Mouse (Mus musculus) hindbrain, embryonic 13.5 days (tissue): ENCODE measurements at regions not wholly inside any gene's neighbourhood (a gene's known extent, or its start where the extent isn't known, plus 50 kb on each side); places are given as distances from the start of the nearest gene placed in this dataset.

Source experiments
- ATAC-seq: fragments of 200-750 bp; cut with Nextera tagmentation; 2 replicates; pipeline ENCODE4 v1.8.0; 2017; ENCODE audit warnings: moderate TSS enrichment; ENCODE audit not compliant: low FRiP score
- H3K27ac ChIP-seq: fragments of 300-500 bp; sonication (generic); 2 replicates; pipeline ENCODE4 v1.5.1; 2015; ENCODE audit warnings: inconsistent platforms, mild to moderate bottlenecking, moderate library complexity
- H3K27me3 ChIP-seq: fragments of 300-500 bp; sonication (generic); 2 replicates; pipeline ENCODE4 v1.6.1; 2015; ENCODE audit warnings: mild to moderate bottlenecking, inconsistent platforms
- H3K36me3 ChIP-seq: fragments of 300-500 bp; sonication (generic); 2 replicates; pipeline ENCODE4 v1.6.1; 2015; ENCODE audit warnings: mild to moderate bottlenecking, inconsistent platforms
- H3K4me1 ChIP-seq: fragments of 300-500 bp; sonication (generic); replicated peaks from 2 replicates; pipeline ENCODE4 v1.6.1; 2015; ENCODE audit warnings: inconsistent platforms
- H3K4me2 ChIP-seq: fragments of 300-500 bp; sonication (generic); 2 replicates; pipeline ENCODE4 v1.6.1; 2015; ENCODE audit warnings: inconsistent platforms, mild to moderate bottlenecking, moderate library complexity
- H3K4me3 ChIP-seq: fragments of 300-500 bp; sonication (generic); 2 replicates; pipeline ENCODE4 v1.5.1; 2015; ENCODE audit warnings: mild to moderate bottlenecking, inconsistent platforms
- H3K9ac ChIP-seq: fragments of 300-500 bp; sonication (generic); 2 replicates; pipeline ENCODE4 v1.6.1; 2015; ENCODE audit warnings: mild to moderate bottlenecking, inconsistent platforms
- H3K9me3 ChIP-seq: fragments of 300-500 bp; sonication (generic); 2 replicates; pipeline ENCODE4 v1.6.1; 2016; ENCODE audit warnings: inconsistent platforms
- WGBS: fragments of 180-500 bp; shearing (Covaris S2); methylation state at CpG from one replicate; pipeline ENCODE4 v1.1.7; 2015; 5-methylcytosine and 5-hydroxymethylcytosine counted together

DNA sequence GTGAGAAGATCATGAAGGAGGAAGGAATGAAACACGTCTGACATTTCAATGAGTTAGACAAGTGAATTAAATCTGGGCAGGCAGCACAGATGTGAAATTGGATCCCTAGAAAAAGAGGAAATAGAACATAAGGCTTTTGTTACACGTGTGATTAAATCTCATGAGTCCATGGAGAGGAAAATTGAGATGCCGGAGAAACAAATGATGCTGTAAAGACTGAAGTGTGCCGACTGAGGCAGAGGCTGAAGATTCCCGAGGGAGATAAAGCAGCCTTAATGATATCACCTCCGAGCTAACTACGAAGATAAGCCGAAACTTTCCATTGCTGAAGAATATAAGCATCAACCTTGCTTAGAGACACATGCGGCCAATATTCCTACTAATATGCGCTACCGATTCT lies 390.0 kb downstream of the Nup35 start:
- WGBS = 74% methylated on average over 11 of the region's 11 CpGs
- ATAC-seq = no peak

DNA sequence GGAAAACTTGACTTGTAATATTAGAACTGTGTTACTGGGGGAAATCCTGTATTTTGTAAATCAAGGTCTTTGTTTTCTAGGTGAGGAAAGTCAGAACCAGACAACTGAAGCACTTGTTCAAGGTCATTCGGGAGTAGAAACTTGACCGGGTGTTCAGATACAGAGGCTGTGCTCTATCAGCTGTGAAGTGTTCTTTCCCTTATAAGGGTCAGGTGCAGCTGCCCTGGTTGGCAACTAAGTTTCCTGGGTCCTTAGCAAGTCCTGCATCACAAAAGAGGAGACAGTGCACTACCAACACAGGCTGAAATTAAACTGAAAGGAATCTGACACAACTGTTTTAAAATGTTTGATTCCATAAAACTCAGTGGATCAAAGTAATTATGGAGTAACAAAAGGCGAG lies 406.6 kb downstream of the Nup35 start:
- Histone ChIP-seq H3K4me2 (no peak overlapping the region), H3K9ac (no peak overlapping the region), H3K4me3 (no peak overlapping the region), H3K27ac (no peak overlapping the region), H3K27me3 (no peaks in the 10 kb centered on the region), H3K9me3 (no peaks in the 10 kb centered on the region), H3K4me1 (no peaks in the 10 kb centered on the region), H3K36me3 (no peaks in the 10 kb centered on the region)
- WGBS = 86% methylated on average over 3 of the region's 3 CpGs
- ATAC-seq = no peak

More for the DNA sequence above, 390.0 kb downstream of the Nup35 start:
- H3K36me3 ChIP-seq = no peaks in the 10 kb centered on the region
- no peaks in the 10 kb centered on the region for H3K4me1 ChIP-seq
- H3K4me2 ChIP-seq = no peak overlapping the region
- no peaks in the 10 kb centered on the region for H3K9me3 ChIP-seq
- H3K27ac ChIP-seq = no peak overlapping the region
- no peak overlapping the region for H3K4me3 ChIP-seq
- H3K27me3 ChIP-seq = no peaks in the 10 kb centered on the region
- no peak overlapping the region for H3K9ac ChIP-seq
